Mouse (Mus musculus) hindbrain, postnatal 0 days (tissue): ENCODE measurements around the gene Foxp1. TPM values are rescaled to one million over a fixed set of nuclear protein-coding genes. Genes with fewer than 3 reads are reported as not detected.

ENCODE experiments used
- ATAC-seq: fragments of 200-750 bp; cut with Nextera tagmentation; 2 replicates; pipeline ENCODE4 v1.8.0; 2017; ENCODE audit warnings: mild to moderate bottlenecking, moderate TSS enrichment, moderate library complexity
- DNase-seq: peaks from one replicate; pipeline ENCODE4 v3.0.0-alpha.2; 2015; ENCODE audit warnings: low spot score
- H3K27ac ChIP-seq: fragments of 300-500 bp; sonication (generic); 2 replicates; pipeline ENCODE4 v1.5.1; 2014; ENCODE audit warnings: mild to moderate bottlenecking
- H3K27me3 ChIP-seq: fragments of 300-500 bp; sonication (generic); 2 replicates; pipeline ENCODE4 v1.6.1; 2014; ENCODE audit warnings: low read length, mixed read lengths; ENCODE audit not compliant: insufficient read depth
- H3K36me3 ChIP-seq: fragments of 300-500 bp; sonication (generic); 2 replicates; pipeline ENCODE4 v1.6.1; 2014; ENCODE audit warnings: low read length, mixed read lengths; ENCODE audit not compliant: insufficient read depth
- H3K4me1 ChIP-seq: fragments of 300-500 bp; sonication (generic); 2 replicates; pipeline ENCODE4 v1.6.1; 2014; ENCODE audit warnings: antibody characterized with exemption, low read length, mixed read lengths; ENCODE audit not compliant: insufficient read depth
- H3K4me2 ChIP-seq: fragments of 300-500 bp; sonication (generic); 2 replicates; pipeline ENCODE4 v1.6.1; 2014; ENCODE audit warnings: low read depth, mild to moderate bottlenecking, low read length, moderate library complexity, mixed read lengths
- H3K4me3 ChIP-seq: fragments of 300-500 bp; sonication (generic); 2 replicates; pipeline ENCODE4 v1.5.1; 2014; ENCODE audit warnings: low read length
- H3K9ac ChIP-seq: fragments of 300-500 bp; sonication (generic); replicated peaks from 2 replicates; pipeline ENCODE4 v1.6.1; 2014; ENCODE audit warnings: mild to moderate bottlenecking, low read length, moderate library complexity, mixed read lengths
- H3K9me3 ChIP-seq: fragments of 300-500 bp; sonication (generic); 2 replicates; pipeline ENCODE4 v1.6.1; 2016; ENCODE audit warnings: low read length, mixed read lengths
- CTCF ChIP-seq: IDR thresholded peaks from 2 replicates; pipeline ENCODE4 v1.5.1; 2016; ENCODE audit warnings: antibody characterized with exemption, control low read depth, low read depth
- WGBS: fragments of 180-500 bp; shearing (Covaris S2); extraction: QIAGEN DNeasy Blood & Tissue Kit; methylation state at CpG from one replicate; pipeline ENCODE4 v1.1.7; 2014; 5-methylcytosine and 5-hydroxymethylcytosine counted together
- polyA plus RNA-seq: library from polyadenylated mRNA; unstranded; fragments of >200 nt; fragmentation: Nextera tagmentation; extraction: Ambion mirVana; gene quantifications from 2 replicates; pipeline ENCODE4 v1.2.1, GENCODE M21; 2015
- total RNA-seq: library from RNA; depleted of rRNA; stranded (reverse); fragments of >200 nt; gene quantifications from 2 replicates; pipeline ENCODE4 v1.2.3, GENCODE M21; 2014

The Foxp1 gene
- total and polyA plus RNA-seq, 2 experiments from 2014 or later = 53.6 to 54.8 TPM

- 55% methylated on average over 12 of the region's 12 CpGs for WGBS
- no peaks in the 10 kb centered on the region for H3K36me3 ChIP-seq
- H3K27me3 ChIP-seq = no peaks in the 10 kb centered on the region
- no peak overlapping the region for H3K9ac ChIP-seq
- H3K27ac ChIP-seq = peak overlapping the region; percentile 72; the same call in 1 of the 2 replicates
- peak; percentile 84 for ATAC-seq
- peak overlapping the region; percentile 46 for H3K4me2 ChIP-seq
- peak; percentile 67 for TF ChIP-seq CTCF
- DNase-seq = peak; percentile 79
- H3K4me3 ChIP-seq = no peak overlapping the region
- H3K9me3 ChIP-seq = no peaks in the 10 kb centered on the region
- peaks cover 19% of the 10 kb centered on the region; the same call in 1 of the 2 replicates for H3K4me1 ChIP-seq
Measured at GRCm38 (mm10) chr6:99485884-99486640, 36.5 kb downstream of the Foxp1 start.

GRCm38 (mm10) chr6:99485217-99485883, 37.2 kb downstream of the Foxp1 start:
- peak overlapping the region; percentile 46 for H3K4me2 ChIP-seq
- ATAC-seq (peak; percentile 90), DNase-seq (peak; percentile 82)
- peak overlapping the region; percentile 72 for H3K27ac ChIP-seq
- 0 out of 2 replicates have a peak overlapping the region, but pooled peaks have one; percentile 1 for H3K4me3 ChIP-seq
- no peaks in the 10 kb centered on the region for H3K27me3 ChIP-seq
- H3K4me1 ChIP-seq = peaks cover 19% of the 10 kb centered on the region; the same call in 1 of the 2 replicates
- H3K9me3 ChIP-seq = no peaks in the 10 kb centered on the region
- H3K36me3 ChIP-seq = no peaks in the 10 kb centered on the region
- peak overlapping the region; percentile 21 for H3K9ac ChIP-seq
- WGBS = 10% methylated on average over 20 of the region's 20 CpGs
- no peak for TF ChIP-seq CTCF

- no peaks in the 10 kb centered on the region for H3K36me3 ChIP-seq
- ATAC-seq (no peak; the same call in 1 of the 2 replicates), DNase-seq (no peak)
- peaks cover 19% of the 10 kb centered on the region; the same call in 1 of the 2 replicates for H3K4me1 ChIP-seq
- H3K4me2 ChIP-seq = peak overlapping the region; percentile 46
- H3K9ac ChIP-seq = peak overlapping the region; percentile 21; the same call in 1 of the 2 replicates
- no peaks in the 10 kb centered on the region for H3K9me3 ChIP-seq
- TF ChIP-seq CTCF = no peak
- H3K4me3 ChIP-seq = 0 out of 2 replicates have a peak overlapping the region, but pooled peaks have one; percentile 1
- 30% methylated on average over 8 of the region's 8 CpGs for WGBS
- H3K27me3 ChIP-seq = no peaks in the 10 kb centered on the region
- H3K27ac ChIP-seq = peak overlapping the region; percentile 72
Measured at GRCm38 (mm10) chr6:99484884-99485216, 37.7 kb downstream of the Foxp1 start.

- Histone ChIP-seq H3K36me3 (no peaks in the 10 kb centered on the region), H3K4me3 (no peak overlapping the region), H3K27ac (no peak overlapping the region), H3K4me1 (peaks cover 19% of the 10 kb centered on the region; the same call in 1 of the 2 replicates), H3K4me2 (no peak overlapping the region), H3K9ac (no peak overlapping the region), H3K27me3 (no peaks in the 10 kb centered on the region), H3K9me3 (no peaks in the 10 kb centered on the region)
- TF ChIP-seq CTCF = no peak
- DNase-seq = peak; percentile 12
- 74% methylated on average over 7 of the region's 7 CpGs for WGBS
- ATAC-seq = no peak
Measured at GRCm38 (mm10) chr6:99484197-99484725, 38.3 kb downstream of the Foxp1 start.

GRCm38 (mm10) chr6:99483556-99483955, 39.0 kb downstream of the Foxp1 start:
- no peaks in the 10 kb centered on the region for H3K27me3 ChIP-seq
- no peak overlapping the region for H3K4me3 ChIP-seq
- H3K36me3 ChIP-seq = no peaks in the 10 kb centered on the region
- 82% methylated on average over 10 of the region's 10 CpGs for WGBS
- no peak overlapping the region for H3K4me2 ChIP-seq
- TF ChIP-seq CTCF = no peak
- DNase-seq (no peak), ATAC-seq (no peak)
- no peak overlapping the region for H3K27ac ChIP-seq
- no peaks in the 10 kb centered on the region for H3K9me3 ChIP-seq
- H3K9ac ChIP-seq = no peak overlapping the region
- peaks cover 19% of the 10 kb centered on the region; the same call in 1 of the 2 replicates for H3K4me1 ChIP-seq

- Histone ChIP-seq H3K27ac (no peak overlapping the region), H3K4me1 (peaks cover 19% of the 10 kb centered on the region; the same call in 1 of the 2 replicates), H3K4me2 (no peak overlapping the region), H3K36me3 (no peaks in the 10 kb centered on the region), H3K9ac (no peak overlapping the region), H3K4me3 (no peak overlapping the region), H3K27me3 (no peaks in the 10 kb centered on the region), H3K9me3 (no peaks in the 10 kb centered on the region)
- ATAC-seq (no peak), DNase-seq (no peak)
- 44% methylated on average over 7 of the region's 7 CpGs for WGBS
- TF ChIP-seq CTCF = no peak
Measured at GRCm38 (mm10) chr6:99481568-99481967, 41.0 kb downstream of the Foxp1 start.
